Mouse (Mus musculus): ENCODE measurements around the gene Inhbc. TPM values are rescaled to one million over a fixed set of nuclear protein-coding genes. Genes with fewer than 3 reads are reported as not detected.

The Inhbc gene
- polyA plus RNA-seq, 1 experiment: not detected

GRCm38 (mm10) chr10:127340577-127341359, 29.5 kb downstream of the Inhbc start:
- WGBS: 1% methylated on average over 27 of the region's 27 CpGs
- Histone ChIP-seq H3K4me3 (replicated peaks; ENCODE audit: insufficient read depth, low read depth, low read length) (no peak overlapping the region), H3K27me3 (ENCODE audit: control insufficient read depth, insufficient read depth, low read length) (no peaks in the 10 kb centered on the region; the same call in 1 of the 2 replicates), H3K4me1 (ENCODE audit: control insufficient read depth, insufficient read depth, low read length) (no peaks in the 10 kb centered on the region), H3K27ac (ENCODE audit: insufficient read depth, low read length) (no peak overlapping the region)
- DNase-seq: no peak
- TF ChIP-seq CTCF (IDR thresholded peaks at IDR 0.05; ENCODE audit: borderline replicate concordance, insufficient read depth, low read depth, low read length): no peak
- TF ChIP-seq POLR2A (IDR thresholded peaks at IDR 0.05; ENCODE audit: borderline replicate concordance, insufficient read depth, low read length): no peak

GRCm38 (mm10) chr10:127339683-127340576, 30.3 kb downstream of the Inhbc start:
- no peak for DNase-seq

GRCm38 (mm10) chr10:127338930-127339682, 31.1 kb downstream of the Inhbc start:
- no peak overlapping the region for H3K27ac ChIP-seq (ENCODE audit: insufficient read depth, low read length)
- no peaks in the 10 kb centered on the region; the same call in 1 of the 2 replicates for H3K27me3 ChIP-seq (ENCODE audit: control insufficient read depth, insufficient read depth, low read length)
- peak; percentile 88 to 89 for DNase-seq
- peak overlapping the region; percentile 41 for H3K4me3 ChIP-seq (replicated peaks; ENCODE audit: insufficient read depth, low read depth, low read length)
- H3K4me1 ChIP-seq (ENCODE audit: control insufficient read depth, insufficient read depth, low read length): no peaks in the 10 kb centered on the region
- under 1% methylated on average over 31 of the region's 31 CpGs for WGBS
- TF ChIP-seq POLR2A (IDR thresholded peaks at IDR 0.05; ENCODE audit: borderline replicate concordance, insufficient read depth, low read length) (no peak), CTCF (IDR thresholded peaks at IDR 0.05; ENCODE audit: borderline replicate concordance, insufficient read depth, low read depth, low read length) (peak; percentile 90)

More at GRCm38 (mm10) chr10:127339683-127340576, 30.3 kb downstream of the Inhbc start:
- WGBS: under 1% methylated on average over 42 of the region's 42 CpGs
- Histone ChIP-seq H3K4me3 (replicated peaks; ENCODE audit: insufficient read depth, low read depth, low read length) (peak overlapping the region; percentile 41), H3K27me3 (ENCODE audit: control insufficient read depth, insufficient read depth, low read length) (no peaks in the 10 kb centered on the region; the same call in 1 of the 2 replicates), H3K27ac (ENCODE audit: insufficient read depth, low read length) (no peak overlapping the region), H3K4me1 (ENCODE audit: control insufficient read depth, insufficient read depth, low read length) (no peaks in the 10 kb centered on the region)
- TF ChIP-seq CTCF (IDR thresholded peaks at IDR 0.05; ENCODE audit: borderline replicate concordance, insufficient read depth, low read depth, low read length) (no peak), POLR2A (IDR thresholded peaks at IDR 0.05; ENCODE audit: borderline replicate concordance, insufficient read depth, low read length) (no peak)

- WGBS: 94% methylated on average over 6 of the region's 6 CpGs
- Histone ChIP-seq H3K4me1 (ENCODE audit: control insufficient read depth, insufficient read depth, low read length) (no peaks in the 10 kb centered on the region), H3K27me3 (ENCODE audit: control insufficient read depth, insufficient read depth, low read length) (no peaks in the 10 kb centered on the region; the same call in 1 of the 2 replicates), H3K4me3 (replicated peaks; ENCODE audit: insufficient read depth, low read depth, low read length) (no peak overlapping the region), H3K27ac (ENCODE audit: insufficient read depth, low read length) (no peak overlapping the region)
- DNase-seq: no peak
- TF ChIP-seq CTCF (IDR thresholded peaks at IDR 0.05; ENCODE audit: borderline replicate concordance, insufficient read depth, low read depth, low read length) (no peak), POLR2A (IDR thresholded peaks at IDR 0.05; ENCODE audit: borderline replicate concordance, insufficient read depth, low read length) (no peak)
Observed at GRCm38 (mm10) chr10:127337536-127338099, 32.6 kb downstream of the Inhbc start.

- Histone ChIP-seq H3K4me1 (ENCODE audit: control insufficient read depth, insufficient read depth, low read length) (no peaks in the 10 kb centered on the region), H3K27me3 (ENCODE audit: control insufficient read depth, insufficient read depth, low read length) (no peaks in the 10 kb centered on the region; the same call in 1 of the 2 replicates), H3K27ac (ENCODE audit: insufficient read depth, low read length) (no peak overlapping the region), H3K4me3 (replicated peaks; ENCODE audit: insufficient read depth, low read depth, low read length) (no peak overlapping the region)
- TF ChIP-seq CTCF (IDR thresholded peaks at IDR 0.05; ENCODE audit: borderline replicate concordance, insufficient read depth, low read depth, low read length): no peak
- WGBS: 65% methylated on average over 5 of the region's 5 CpGs
- no peak for DNase-seq
Observed at GRCm38 (mm10) chr10:127336952-127337351, 33.3 kb downstream of the Inhbc start.

- no peak overlapping the region for H3K4me3 ChIP-seq (replicated peaks; ENCODE audit: insufficient read depth, low read depth, low read length)
- no peak overlapping the region for H3K27ac ChIP-seq (ENCODE audit: insufficient read depth, low read length)
- TF ChIP-seq CTCF (IDR thresholded peaks at IDR 0.05; ENCODE audit: borderline replicate concordance, insufficient read depth, low read depth, low read length) (no peak), POLR2A (IDR thresholded peaks at IDR 0.05; ENCODE audit: borderline replicate concordance, insufficient read depth, low read length) (no peak)
- WGBS: 74% methylated on average over 1 of the region's 1 CpGs
- H3K4me1 ChIP-seq (ENCODE audit: control insufficient read depth, insufficient read depth, low read length): no peaks in the 10 kb centered on the region
- H3K27me3 ChIP-seq (ENCODE audit: control insufficient read depth, insufficient read depth, low read length): no peaks in the 10 kb centered on the region; the same call in 1 of the 2 replicates
- no peak for DNase-seq
Observed at GRCm38 (mm10) chr10:127335271-127335670, 35.0 kb downstream of the Inhbc start.

GRCm38 (mm10) chr10:127333152-127333551, 37.1 kb downstream of the Inhbc start:
- H3K4me1 ChIP-seq (ENCODE audit: control insufficient read depth, insufficient read depth, low read length): no peaks in the 10 kb centered on the region
- no peak for DNase-seq
- no peak overlapping the region for H3K27ac ChIP-seq (ENCODE audit: insufficient read depth, low read length)
- TF ChIP-seq POLR2A (IDR thresholded peaks at IDR 0.05; ENCODE audit: borderline replicate concordance, insufficient read depth, low read length): no peak
- peak; percentile 13; the same call in 1 of the 2 replicates for TF ChIP-seq CTCF (IDR thresholded peaks at IDR 0.05; ENCODE audit: borderline replicate concordance, insufficient read depth, low read depth, low read length)
- 56% methylated on average over 5 of the region's 5 CpGs for WGBS
- no peaks in the 10 kb centered on the region for H3K27me3 ChIP-seq (ENCODE audit: control insufficient read depth, insufficient read depth, low read length)
- no peak overlapping the region for H3K4me3 ChIP-seq (replicated peaks; ENCODE audit: insufficient read depth, low read depth, low read length)

Measured in cerebellum, adult 2 months (tissue).